Mouse (Mus musculus) ES-E14 (cell line): Measurements from ENCODE around the gene Slc35f1.

ENCODE experiments used
- CHD2 ChIP-seq: IDR thresholded peaks from 2 replicates; pipeline ENCODE4 v1.6.1; 2014; ENCODE audit warnings: mild to moderate bottlenecking, low read depth, low read length, inconsistent platforms
- HCFC1 ChIP-seq: IDR thresholded peaks from 2 replicates; pipeline ENCODE4 v1.6.1; 2012; ENCODE audit warnings: low read length, inconsistent platforms, borderline replicate concordance; ENCODE audit not compliant: insufficient read depth
- MAFK ChIP-seq: IDR thresholded peaks from 2 replicates; pipeline ENCODE4 v1.6.1; 2014; ENCODE audit warnings: mild to moderate bottlenecking, low read depth, low read length, inconsistent platforms; ENCODE audit not compliant: insufficient read depth
- ZC3H11A ChIP-seq: IDR thresholded peaks from 2 replicates; pipeline ENCODE4 v1.6.1; 2012; ENCODE audit warnings: low read depth, mild to moderate bottlenecking, inconsistent platforms, low read length, borderline replicate concordance
- ZNF384 ChIP-seq: IDR thresholded peaks from 2 replicates; pipeline ENCODE4 v1.6.1; 2012; ENCODE audit warnings: low read depth, low read length, inconsistent platforms

- TF ChIP-seq HCFC1, result no peak
- no peak for TF ChIP-seq ZNF384
- no peak for TF ChIP-seq MAFK
- no peak for TF ChIP-seq CHD2
- no peak for TF ChIP-seq ZC3H11A
These were observed 466.0 kb downstream of the Slc35f1 start for GRCm38 (mm10) chr10:53156374-53156773.
